Mouse (Mus musculus) hindlimb bud, embryonic 11.5 days (tissue): ENCODE measurements around the gene Mmp2.
"Not testable (repeated sequence)": the region's sequence is repeated elsewhere in the genome, so short reads cannot be mapped to it uniquely, and the experiment has no call there.

Source experiments
- DNase-seq: peaks from one replicate; pipeline ENCODE4 v3.0.0-alpha.2; 2012; ENCODE audit warnings: low read depth, low spot score; ENCODE audit errors: extremely low spot score

The Mmp2 gene

GRCm38 (mm10) chr8:92892216-92892615 is 65.1 kb downstream of the Mmp2 start:
- DNase-seq, result not testable (repeated sequence)

GRCm38 (mm10) chr8:92893870-92894269 is 66.8 kb downstream of the Mmp2 start:
- DNase-seq, result no peak

- no peak for DNase-seq
These were observed 68.0 kb downstream of the Mmp2 start for GRCm38 (mm10) chr8:92895053-92895452.

- no peak for DNase-seq
These were observed 69.0 kb downstream of the Mmp2 start for GRCm38 (mm10) chr8:92896056-92896455.

- no peak for DNase-seq
These were observed 69.5 kb downstream of the Mmp2 start for GRCm38 (mm10) chr8:92896611-92897010.

- DNase-seq, result no peak
These were observed 70.7 kb downstream of the Mmp2 start for GRCm38 (mm10) chr8:92897794-92898193.

GRCm38 (mm10) chr8:92899590-92899989 is 72.5 kb downstream of the Mmp2 start:
- DNase-seq, result no peak

- DNase-seq, result no peak
These were observed 74.0 kb downstream of the Mmp2 start, which contains the start of gene Capns2 for GRCm38 (mm10) chr8:92901107-92901506. TSS of gene Capns2 (plus strand) at chr8:92901407.

GRCm38 (mm10) chr8:92902981-92903380 is 75.9 kb downstream of the Mmp2 start:
- no peak for DNase-seq
